Mouse (Mus musculus): ENCODE data around the gene Defa21. TPM values are rescaled to one million over a fixed set of nuclear protein-coding genes. Genes with fewer than 3 reads are reported as not detected.
"Not testable (repeated sequence)": the region's sequence is repeated elsewhere in the genome, so short reads cannot be mapped to it uniquely, and the experiment has no call there.

Gene Defa21
- polyA plus RNA-seq, 1 experiment = not detected

DNA sequence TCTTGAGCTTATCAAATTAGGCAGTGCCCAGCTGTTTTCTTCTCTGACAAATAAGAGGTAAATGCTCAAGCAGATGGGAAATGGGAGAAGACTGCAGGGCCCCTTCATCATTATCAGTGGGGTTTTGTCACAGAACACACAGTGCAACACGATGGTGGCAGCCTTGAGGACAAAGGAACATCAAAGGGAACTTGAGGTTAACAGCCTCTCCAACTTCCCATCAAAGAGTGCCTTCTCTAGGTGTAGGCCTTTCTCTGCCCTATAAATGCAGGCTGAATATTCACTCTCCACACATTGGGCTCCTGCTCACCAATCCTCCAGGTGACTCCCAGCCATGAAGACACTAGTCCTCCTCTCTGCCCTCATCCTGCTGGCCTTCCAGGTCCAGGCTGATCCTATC is 29.4 kb downstream of the Defa21 start, which contains the start of gene Defa23:
Gene Defa23, plus strand, starts transcription at position 301 of the 400 bp plus-strand sequence.
- H3K9me3 ChIP-seq (replicated peaks; ENCODE audit: control insufficient read depth, insufficient read depth, low read length, poor library complexity, severe bottlenecking); H3K4me1 ChIP-seq (ENCODE audit: control insufficient read depth, insufficient read depth, low read length); H3K27me3 ChIP-seq (ENCODE audit: control insufficient read depth, insufficient read depth, low read length, poor library complexity, severe bottlenecking); H3K9ac ChIP-seq (ENCODE audit: low read depth, poor library complexity, severe bottlenecking); H3K36me3 ChIP-seq (ENCODE audit: control insufficient read depth, insufficient read depth, low read length, poor library complexity, severe bottlenecking); H3K27ac ChIP-seq (ENCODE audit: insufficient read depth, low read length); H3K4me3 ChIP-seq (ENCODE audit: low read depth, low read length): not testable (repeated sequence)

DNA sequence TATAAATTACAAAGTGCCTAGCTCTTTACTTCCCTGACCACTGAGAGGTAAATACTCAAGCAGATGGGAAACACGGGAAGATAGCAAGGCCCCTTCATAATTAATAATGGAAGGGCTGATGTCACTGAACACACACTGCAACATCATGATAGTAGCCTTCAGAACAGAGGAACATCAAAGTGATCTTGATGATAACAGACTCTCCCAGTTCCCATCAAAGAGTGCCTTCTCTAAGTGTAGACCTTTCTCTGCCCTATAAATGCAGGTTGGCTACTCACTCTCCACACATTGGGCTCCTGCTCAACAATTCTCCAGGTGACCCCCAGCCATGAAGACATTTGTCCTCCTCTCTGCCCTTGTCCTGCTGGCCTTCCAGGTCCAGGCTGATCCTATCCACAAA is 39.4 kb downstream of the Defa21 start, which contains the start of gene Defa35:
Gene Defa35, plus strand, starts transcription at position 301 of the 400 bp plus-strand sequence.
- not testable (repeated sequence) for H3K4me1 ChIP-seq (ENCODE audit: control insufficient read depth, insufficient read depth, low read length); H3K27me3 ChIP-seq (ENCODE audit: control insufficient read depth, insufficient read depth, low read length, poor library complexity, severe bottlenecking); H3K4me3 ChIP-seq (ENCODE audit: low read depth, low read length); H3K9ac ChIP-seq (ENCODE audit: low read depth, poor library complexity, severe bottlenecking); H3K9me3 ChIP-seq (replicated peaks; ENCODE audit: control insufficient read depth, insufficient read depth, low read length, poor library complexity, severe bottlenecking); H3K36me3 ChIP-seq (ENCODE audit: control insufficient read depth, insufficient read depth, low read length, poor library complexity, severe bottlenecking); H3K27ac ChIP-seq (ENCODE audit: insufficient read depth, low read length)

Other genes starting within 250 kb of the Defa21 start
- gene Defb33, start 132.9 kb upstream of the Defa21 start, polyA plus RNA-seq (2011; ENCODE audit: insufficient read depth, insufficient read length, low read depth, missing spikeins) = not detected in 2 replicates
- gene Gm15056, start 122.9 kb upstream of the Defa21 start, polyA plus RNA-seq (2011; ENCODE audit: insufficient read depth, insufficient read length, low read depth, missing spikeins) = not detected in 2 replicates
- not detected in 2 replicates for gene Gm6040, start 103.5 kb upstream of the Defa21 start, polyA plus RNA-seq (2011; ENCODE audit: insufficient read depth, insufficient read length, low read depth, missing spikeins)
- not detected in 2 replicates for gene AY761185, start 80.8 kb upstream of the Defa21 start, polyA plus RNA-seq (2011; ENCODE audit: insufficient read depth, insufficient read length, low read depth, missing spikeins)
- not detected in 2 replicates for gene Defa23, start 29.5 kb downstream of the Defa21 start, polyA plus RNA-seq (2011; ENCODE audit: insufficient read depth, insufficient read length, low read depth, missing spikeins)
- not detected in 2 replicates for gene Defa35, start 39.5 kb downstream of the Defa21 start, polyA plus RNA-seq (2011; ENCODE audit: insufficient read depth, insufficient read length, low read depth, missing spikeins)
- not detected in 2 replicates for gene Defa25, start 58.9 kb downstream of the Defa21 start, polyA plus RNA-seq (2011; ENCODE audit: insufficient read depth, insufficient read length, low read depth, missing spikeins)
- not detected in 2 replicates for gene Gm14851, start 70.5 kb downstream of the Defa21 start, polyA plus RNA-seq (2011; ENCODE audit: insufficient read depth, insufficient read length, low read depth, missing spikeins)
- not detected in 2 replicates for gene Defa30, start 109.1 kb downstream of the Defa21 start, polyA plus RNA-seq (2011; ENCODE audit: insufficient read depth, insufficient read length, low read depth, missing spikeins)
- not detected in 2 replicates for gene Defa22, start 136.7 kb downstream of the Defa21 start, polyA plus RNA-seq (2011; ENCODE audit: insufficient read depth, insufficient read length, low read depth, missing spikeins)
- not detected in 2 replicates for gene Defa31, start 166.1 kb downstream of the Defa21 start, polyA plus RNA-seq (2011; ENCODE audit: insufficient read depth, insufficient read length, low read depth, missing spikeins)
- not detected in 2 replicates for gene Gm15293, start 176.0 kb downstream of the Defa21 start, polyA plus RNA-seq (2011; ENCODE audit: insufficient read depth, insufficient read length, low read depth, missing spikeins)
- gene Gm15292, start 224.2 kb downstream of the Defa21 start, polyA plus RNA-seq (2011; ENCODE audit: insufficient read depth, insufficient read length, low read depth, missing spikeins) = not detected in 2 replicates

Measured in ES-Bruce4 (cell line).